Mouse (Mus musculus): Measurements from ENCODE around the gene Gm44579. TPM values are rescaled to one million over a fixed set of nuclear protein-coding genes. Genes with fewer than 3 reads are reported as not detected.

The Gm44579 gene
- total RNA-seq, 2 experiments from 2014 or later, result not detected

DNA sequence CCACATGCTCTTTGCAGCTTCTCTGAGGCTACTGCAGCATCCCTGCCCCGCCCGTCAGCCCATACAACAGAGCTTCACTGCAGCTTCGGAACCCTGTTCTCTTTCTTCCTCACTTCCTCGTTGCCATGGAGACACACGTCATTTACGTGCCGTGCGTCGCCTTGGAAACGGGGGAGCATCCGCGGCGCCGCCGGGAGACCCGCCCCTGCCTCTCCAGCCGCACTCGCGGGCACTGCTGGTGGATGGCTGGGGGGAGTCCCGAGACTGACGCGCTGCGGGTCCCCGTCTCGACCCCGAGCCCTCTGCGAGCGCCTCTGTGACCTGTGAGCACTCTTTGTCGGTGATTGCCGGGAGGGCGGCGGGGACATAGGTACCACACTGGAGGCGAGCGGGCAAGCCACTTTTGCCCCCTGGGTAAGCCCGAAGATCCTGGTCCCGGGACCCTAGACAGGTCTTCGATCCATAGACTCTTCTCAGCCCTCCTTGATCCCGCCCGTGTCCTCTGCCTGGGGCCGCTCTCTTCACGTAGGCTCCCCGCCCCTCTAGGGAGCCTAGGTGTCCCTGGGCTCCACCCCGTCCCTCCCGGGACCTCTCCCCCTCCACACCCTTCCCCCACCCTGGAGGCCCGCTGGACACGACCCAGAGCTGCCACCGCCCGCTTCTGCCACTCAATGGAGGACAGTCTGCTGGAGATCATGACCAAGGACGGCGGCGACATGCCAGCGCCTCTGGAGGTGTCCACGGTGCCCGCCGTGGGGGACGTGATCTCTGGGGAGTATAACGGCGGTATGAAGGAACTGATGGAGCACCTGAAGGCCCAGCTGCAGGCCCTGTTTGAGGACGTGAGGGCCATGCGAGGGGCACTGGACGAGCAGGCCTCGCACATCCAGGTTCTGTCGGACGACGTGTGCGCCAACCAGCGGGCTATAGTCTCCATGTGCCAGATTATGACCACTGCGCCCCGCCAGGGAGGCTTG, 52.8 kb downstream of the Gm44579 start:
- DNase-seq, result peak; percentile 76 to 83

DNA sequence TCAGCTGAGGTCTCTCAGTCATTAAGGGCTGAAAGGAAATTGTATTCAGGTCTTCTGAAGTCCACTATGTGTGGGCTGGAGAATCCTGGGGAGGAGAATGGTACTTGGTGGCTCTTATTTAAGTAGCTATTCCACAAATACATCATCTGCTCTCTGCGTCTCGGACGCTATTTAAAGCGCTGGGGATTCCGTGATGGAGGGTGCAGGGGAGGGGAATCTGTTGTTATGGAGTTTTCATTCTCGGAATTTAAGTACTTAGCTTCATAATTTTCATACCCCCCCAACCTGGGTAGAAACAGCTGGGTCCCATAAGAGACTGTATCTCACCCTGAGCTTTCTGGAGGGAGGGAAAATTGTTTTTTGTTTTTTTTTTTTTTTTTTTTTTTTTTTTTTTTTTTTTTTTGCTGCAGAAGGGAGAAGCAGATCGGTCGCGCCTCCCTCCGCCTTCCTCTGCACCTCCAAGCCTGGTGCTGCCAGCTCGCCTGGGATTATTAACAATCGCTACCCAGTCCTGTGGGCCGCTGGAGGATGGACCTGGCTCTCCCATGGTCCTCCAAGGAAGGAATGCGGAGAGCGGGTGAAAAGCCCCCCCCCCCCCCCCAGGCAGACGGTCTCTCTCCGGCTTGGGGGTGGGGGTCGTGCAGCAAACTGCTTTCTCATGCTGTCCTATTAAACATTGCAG, 53.7 kb downstream of the Gm44579 start, which contains the start of gene Ccdc184:
TSS of gene Ccdc184 (plus strand) at position 196 of the 682 bp plus-strand sequence.
- DNase-seq, result no peak

DNA sequence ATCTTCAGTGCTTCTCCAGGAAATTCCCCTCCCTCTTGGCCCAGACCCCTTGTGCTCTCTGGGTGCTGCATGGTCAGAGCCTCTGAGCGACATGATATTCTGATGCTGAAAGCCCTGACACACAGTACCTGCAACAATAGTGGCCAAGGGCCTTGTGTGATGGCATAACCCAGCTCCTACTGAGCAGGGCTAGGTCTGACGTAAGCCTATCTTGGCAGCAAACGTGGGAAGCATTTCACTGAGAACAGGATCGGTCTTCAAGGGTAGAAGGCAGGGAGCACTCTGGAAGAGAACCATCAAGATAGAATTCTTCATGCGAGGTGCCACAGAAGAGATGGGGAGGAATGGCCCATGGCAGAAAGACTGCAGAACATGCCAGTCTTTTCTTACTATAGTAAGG, 55.3 kb downstream of the Gm44579 start, which contains the start of gene Asb8:
TSS of gene Asb8 (minus strand) at position 101 of the 400 bp plus-strand sequence.
- DNase-seq, result no peak

DNA sequence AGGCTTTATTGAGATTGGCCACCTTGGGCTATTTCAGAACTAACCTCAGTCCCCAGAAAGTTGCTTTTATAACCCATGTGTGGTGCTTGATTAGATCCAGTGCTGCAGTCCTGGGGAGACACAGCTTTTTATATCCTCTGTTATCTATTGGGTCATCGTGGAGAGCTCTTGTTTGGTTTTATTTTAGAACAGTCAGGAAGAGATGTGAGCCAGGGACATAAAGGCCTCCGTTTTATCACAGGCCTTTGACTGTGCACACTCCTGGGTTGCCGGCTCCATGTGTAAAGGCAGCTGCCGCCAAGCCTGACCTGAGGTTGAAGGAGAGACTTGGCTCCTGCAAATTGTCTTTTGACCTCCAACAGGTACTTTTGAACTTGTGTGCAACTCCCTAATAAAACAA, 58.2 kb downstream of the Gm44579 start:
- peak in 1 of 2 experiments; percentile 49 for DNase-seq

DNA sequence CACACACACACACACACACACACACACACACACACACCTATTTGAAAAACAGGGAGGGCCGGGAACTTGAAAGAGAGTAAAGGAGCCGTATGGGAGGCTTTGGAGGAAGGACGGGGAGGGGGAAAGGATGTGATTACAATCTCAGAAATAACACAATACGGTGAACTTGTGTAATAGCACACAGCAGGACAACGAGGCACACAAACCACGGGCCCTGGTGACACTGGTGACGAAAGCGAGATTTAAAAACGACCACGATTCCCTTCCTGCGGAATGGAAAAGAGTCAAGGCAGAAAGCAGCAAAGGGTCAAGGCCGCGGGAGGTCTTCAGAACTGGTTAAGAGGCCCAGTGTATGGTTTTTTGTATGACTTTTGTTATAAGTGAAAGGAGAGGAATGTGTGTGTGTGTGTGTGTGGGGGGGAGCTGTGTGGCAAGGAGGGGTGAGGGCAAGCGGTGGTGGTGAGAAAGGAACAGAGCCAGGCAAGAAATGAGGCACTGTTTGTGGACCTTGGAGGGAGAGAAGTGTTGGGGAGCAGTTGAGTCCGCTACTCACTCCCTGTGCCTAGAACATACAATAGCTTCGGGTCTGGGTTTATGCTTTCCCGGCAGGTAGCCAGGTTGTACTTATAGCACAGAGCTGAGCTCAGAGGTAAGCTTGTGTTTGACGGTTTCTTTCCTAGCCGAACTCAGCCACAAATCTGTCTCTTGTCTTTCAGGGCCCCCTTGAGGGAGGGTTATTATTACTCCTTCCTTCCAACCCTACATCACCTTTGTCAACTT, 59.6 kb downstream of the Gm44579 start:
- DNase-seq, result no peak

DNA sequence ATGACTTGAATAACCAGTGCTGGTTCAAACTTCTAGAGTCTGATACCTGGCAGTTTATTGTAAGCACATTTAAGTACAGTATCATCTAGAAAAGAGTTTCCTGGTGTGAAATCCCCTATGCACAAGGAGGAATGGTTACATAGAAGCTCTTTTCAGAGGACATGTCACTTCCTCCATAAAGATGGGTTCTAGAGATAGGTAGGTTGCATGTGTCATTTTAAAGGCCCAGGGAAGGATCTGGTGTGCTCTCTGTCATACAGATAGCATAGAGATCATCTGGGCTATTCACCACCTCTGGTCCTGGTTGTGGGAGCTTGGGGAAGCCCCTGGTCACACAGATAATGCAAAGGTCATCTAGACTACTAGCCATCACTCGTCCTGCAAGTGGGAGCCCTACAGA, 63.5 kb downstream of the Gm44579 start:
- DNase-seq, result no peak

DNA sequence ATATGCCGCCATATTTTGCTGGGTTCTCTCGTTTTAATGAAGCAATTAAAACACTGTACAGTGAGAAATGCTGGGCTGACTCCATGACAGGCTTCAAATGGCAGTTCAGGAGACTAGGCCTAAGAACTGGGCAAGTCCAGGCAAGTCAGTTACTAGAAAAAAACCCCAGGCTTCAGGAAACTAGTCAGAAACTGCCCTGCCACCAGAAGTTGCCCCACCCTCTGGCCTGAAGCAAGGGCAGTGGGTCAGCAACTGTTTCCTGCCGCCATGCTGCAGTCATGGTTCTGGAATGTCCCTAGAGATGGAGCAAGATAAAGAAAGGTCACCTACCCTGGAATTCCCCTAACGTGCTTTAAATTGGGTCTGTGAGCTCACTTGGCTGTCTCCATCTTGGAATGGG, 64.8 kb downstream of the Gm44579 start:
- no peak for DNase-seq

DNA sequence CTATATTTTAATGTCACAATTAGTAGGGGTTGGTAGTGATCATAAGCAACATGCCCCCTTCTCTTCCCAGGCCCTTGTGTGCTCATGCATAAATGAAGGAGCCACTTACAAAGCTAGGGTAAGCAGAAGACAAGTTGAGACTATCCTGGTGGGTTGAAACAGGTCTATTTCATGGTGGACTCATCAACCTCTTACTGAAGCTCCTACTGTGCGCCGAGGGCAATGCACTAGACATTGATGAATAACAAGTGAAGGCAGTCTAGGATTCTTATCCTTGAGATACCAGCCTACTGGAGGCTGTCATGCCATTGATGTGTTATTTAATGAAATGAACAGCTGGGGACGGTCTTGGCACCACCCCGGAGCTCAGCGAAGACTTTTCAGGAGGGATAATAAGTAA, 65.5 kb downstream of the Gm44579 start:
- no peak for DNase-seq

DNA sequence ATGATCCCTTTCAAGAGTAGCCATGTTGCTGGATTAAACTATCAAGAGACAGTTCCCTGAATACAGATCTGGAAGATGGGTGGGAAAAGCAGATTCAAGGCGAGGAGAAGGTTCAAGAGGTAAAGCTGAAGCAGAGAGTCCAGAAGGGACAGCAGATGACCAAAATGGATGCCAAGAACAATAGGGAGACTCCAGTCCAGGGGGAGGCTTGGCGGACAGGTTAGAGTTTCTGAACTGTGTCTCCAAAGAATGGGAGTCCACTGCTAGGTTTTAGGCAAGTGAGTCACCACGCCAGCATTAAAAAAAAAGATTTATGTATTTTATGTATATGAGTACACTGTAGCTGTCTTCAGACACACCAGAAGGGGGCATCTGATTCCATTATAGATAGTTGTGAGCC, 66.1 kb downstream of the Gm44579 start:
- no peak for DNase-seq

DNA sequence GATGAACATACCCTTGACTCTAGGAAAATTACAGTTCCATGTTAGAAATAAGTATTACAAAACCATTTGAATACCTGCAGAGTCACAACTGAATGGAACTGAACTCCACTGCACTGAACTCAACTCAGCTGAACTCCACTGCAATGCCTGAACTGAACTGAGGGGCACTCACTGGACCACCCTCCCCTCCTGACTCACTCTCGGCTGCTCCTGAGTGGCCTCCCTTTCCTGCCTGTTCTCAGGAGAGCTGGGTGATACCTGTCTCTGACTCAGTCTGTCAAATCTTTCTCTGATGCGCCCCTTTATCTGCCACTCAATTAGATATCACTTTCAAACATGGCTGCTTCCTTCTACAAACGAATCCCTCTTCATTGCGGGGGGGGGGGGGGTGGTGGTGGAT, 66.6 kb downstream of the Gm44579 start:
- no peak for DNase-seq

DNA sequence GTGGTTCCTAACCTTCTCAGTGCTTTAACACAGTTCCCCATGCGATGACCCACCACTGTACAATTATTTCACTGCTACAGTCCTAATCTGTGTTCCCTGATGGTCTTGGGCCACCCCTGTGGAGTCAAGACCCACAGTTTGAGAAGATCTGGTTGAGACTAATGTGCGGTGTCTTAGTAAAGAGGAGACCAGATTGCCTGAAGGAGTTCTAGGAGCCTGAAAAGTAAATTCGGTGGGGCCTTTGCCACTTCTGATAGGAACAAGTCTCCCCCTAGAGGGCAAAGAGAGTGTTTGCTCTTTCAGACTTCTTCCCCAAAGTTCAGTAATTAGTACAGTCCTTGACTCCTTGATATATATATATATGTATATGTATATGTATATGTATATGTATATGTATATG, 67.2 kb downstream of the Gm44579 start:
- DNase-seq, result peak in 1 of 2 experiments; percentile 63

DNA sequence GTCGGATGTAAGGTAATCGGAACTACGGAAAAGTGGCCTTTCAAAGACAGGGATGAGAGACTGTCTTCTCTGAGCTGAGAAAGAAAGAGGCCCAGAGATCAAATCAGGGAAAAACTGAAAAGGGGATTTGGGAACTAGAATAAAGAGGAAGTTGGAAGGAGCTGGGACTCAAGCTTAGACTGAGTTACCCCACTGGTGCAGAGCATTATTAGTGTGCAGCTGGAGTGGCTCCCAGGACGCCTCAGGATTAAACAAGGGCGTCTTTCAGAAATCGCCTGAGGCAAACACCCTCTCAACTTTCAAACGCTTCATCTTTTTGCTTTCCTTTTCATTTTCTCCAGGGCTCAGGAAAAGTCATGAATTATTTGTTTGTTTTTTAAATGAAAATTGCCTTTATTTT, 67.9 kb downstream of the Gm44579 start:
- DNase-seq, result no peak

DNA sequence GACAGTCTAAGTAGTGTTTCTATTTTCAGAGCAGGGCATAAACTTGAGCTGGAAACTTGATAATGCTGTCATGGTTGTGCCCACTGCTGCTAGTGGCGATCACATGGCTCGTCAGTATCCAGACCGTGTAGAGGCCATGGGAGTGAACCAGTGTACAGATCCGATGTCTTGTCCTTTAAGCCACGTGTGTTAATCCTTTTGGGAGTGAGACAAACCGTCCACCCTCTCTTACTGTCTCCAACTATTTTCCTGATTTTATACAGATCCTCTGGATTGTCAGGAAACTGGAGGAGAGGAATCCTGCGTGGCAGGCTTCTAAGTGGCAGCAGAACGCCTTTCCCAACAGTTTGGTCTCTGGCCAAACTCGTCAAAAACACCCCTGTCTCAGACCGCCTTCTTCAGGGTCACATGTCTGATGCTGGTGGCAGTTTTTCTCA, 71.6 kb downstream of the Gm44579 start:
- DNase-seq, result peak; percentile 68 to 79

DNA sequence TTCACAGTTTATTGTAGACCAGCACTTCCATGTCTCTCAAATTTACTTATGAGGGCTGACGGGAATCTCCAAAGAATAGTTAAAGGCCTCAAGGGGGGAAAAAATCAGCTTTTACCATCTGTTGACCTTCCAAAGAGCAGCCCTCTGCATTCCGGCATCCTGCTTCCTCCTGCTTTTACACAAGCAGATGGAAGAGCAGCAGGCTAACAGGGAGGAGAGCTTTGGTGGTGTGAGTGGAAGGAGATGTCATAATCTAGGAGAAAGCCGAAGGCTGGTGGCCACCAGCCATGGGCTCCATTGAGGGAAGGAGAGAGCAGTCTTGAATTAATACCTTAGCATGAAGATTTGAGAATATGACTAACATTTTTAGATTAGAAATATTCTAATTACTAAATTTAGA, 72.4 kb downstream of the Gm44579 start:
- DNase-seq, result no peak

DNA sequence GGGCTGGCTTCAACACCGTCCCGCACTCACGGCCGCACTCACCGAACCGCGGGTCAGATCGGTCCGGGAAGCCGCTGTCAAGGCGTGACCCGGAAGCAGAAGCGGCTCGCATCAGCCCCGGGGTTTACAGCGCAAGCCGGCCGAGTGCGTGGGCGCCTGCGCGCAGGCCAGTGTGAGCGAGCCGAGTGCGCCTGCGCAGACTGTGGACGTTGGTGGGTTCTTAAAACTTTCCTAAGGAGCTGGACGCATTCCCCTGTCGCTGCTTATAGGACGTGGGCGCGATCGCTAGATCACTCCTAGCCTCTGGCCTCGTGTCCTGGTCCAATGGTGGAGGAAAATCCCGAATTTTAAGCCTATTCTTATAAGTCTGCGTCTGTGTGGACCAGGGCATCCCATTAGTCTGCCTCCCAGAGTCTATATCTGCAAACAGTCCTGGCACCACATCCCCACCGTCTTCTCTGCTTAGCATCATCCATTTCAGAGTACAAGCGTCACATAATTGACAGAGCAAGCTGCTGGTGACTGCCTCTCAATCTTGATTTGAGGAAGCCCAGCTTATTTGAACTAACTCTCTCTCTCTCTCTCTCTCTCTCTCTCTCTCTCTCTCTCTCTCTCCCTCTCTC, 75.1 kb downstream of the Gm44579 start:
- peak; percentile 94 to 95 for DNase-seq

DNA sequence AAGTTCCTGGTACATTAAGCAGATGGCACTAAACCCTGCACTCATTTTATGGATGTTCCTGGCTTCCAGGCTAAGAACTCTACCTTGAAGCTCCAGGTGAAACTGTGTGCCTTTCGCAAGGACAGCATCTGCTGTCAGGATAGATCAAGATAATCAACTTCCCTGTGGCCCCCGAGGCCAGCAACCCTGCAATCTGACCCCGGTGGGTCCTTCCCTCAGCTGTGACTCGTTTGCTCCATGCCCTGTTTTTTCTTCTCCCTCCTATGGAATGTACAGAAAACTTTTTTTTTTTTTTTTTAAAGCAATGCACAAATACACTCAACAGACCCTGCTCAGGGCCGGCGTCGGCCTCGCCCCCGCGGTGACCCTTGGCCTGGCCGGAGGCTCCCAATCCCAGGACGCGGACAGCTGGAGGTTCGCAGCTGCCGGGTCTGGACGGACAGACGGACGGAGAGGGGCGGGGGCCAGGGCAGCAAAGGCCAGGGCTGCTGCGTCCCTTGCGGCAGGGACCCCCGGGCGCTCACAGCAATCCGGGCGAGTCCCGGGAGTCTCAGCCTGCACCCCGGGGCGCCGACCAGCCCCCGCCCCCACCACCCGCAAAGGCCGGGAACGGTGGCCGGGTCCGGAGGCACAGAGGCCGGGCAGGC, 75.8 kb downstream of the Gm44579 start:
- no peak for DNase-seq

DNA sequence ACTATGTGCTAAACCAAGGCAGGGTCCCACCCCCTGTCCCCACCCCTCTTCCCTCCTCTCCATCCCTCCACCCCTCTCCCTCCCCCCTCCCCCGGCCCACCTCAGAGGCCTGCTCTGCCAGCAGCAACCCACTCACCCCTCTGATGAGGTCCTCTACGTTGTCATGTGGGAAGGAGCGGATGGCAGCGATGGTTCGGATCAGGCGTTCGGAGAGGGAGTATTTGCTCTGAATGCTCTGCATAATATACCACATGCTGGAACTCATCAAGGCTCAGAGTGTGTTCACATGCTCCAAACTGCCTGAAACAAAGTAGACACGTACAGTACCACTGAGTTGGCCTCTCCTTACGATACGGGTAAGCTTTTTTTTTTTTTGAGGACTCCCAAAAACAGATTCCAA, 78.3 kb downstream of the Gm44579 start:
- no peak for DNase-seq

DNA sequence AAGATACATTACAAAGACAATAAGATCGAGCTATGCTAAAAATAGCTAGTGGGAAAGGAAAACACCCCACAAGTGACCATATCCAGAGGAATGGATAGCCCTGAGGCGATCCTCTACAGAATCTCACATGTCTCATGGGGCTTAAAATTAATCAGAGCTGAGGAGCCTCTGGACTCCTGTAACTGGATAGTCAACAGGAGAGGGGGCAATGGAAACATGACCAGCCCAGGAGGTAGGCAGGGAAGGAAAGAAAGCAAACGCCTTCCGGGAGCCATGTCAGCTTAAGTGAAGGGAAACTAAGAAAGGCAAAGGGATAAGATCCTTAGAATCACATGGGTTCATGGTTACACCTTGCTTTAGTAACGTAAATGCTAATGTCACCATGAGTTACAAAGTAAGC, 80.0 kb downstream of the Gm44579 start:
- no peak for DNase-seq

DNA sequence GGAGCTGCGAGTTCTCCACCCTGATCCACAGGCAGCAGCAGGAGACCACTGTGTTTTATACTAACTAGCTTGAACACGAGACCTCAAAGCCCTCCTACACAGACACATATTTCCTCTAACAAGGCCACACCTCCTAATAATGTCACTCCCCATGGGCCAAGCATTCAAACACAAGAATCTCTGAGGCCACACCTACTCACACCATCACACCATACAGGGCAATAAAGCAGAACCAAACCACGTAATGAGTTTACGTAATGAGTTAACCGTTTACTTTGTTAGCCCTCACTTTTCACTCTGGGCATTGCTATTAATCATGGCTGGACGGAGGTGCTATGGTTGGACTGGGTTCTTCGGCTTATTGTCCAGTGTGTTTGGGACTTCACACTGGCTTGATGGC, 81.0 kb downstream of the Gm44579 start:
- no peak for DNase-seq

DNA sequence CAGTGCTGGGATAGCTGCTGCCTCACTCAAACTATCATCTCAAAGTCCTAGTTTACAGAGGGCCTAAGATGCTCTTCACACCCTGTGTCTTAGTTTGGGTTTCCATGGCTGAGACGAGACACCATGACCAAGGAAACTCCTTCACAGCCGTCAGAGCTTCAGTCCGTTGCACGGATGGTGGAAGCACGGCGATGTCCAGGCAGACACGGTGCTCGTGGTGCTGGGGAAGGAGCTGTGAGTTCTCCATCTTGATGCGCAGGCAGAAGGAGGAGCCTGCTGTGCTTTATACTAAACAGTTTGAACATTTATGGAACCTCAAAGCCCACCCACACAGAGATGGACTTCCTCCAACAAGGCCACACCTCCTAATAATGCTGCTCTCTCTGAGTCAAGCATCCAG, 83.9 kb downstream of the Gm44579 start:
- no peak for DNase-seq

All from heart, adult 18-20 months (tissue).